Mouse (Mus musculus): ENCODE results near the gene Btbd35f9. TPM values are rescaled to one million over a fixed set of nuclear protein-coding genes. Genes with fewer than 3 reads are reported as not detected.
"Not testable (repeated sequence)": the region's sequence is repeated elsewhere in the genome, so short reads cannot be mapped to it uniquely, and the experiment has no call there.

Gene Btbd35f9
- not detected in 2 replicates for polyA plus RNA-seq (2016; fragmentation: Nextera tagmentation; extraction: Ambion mirVana)

DNA sequence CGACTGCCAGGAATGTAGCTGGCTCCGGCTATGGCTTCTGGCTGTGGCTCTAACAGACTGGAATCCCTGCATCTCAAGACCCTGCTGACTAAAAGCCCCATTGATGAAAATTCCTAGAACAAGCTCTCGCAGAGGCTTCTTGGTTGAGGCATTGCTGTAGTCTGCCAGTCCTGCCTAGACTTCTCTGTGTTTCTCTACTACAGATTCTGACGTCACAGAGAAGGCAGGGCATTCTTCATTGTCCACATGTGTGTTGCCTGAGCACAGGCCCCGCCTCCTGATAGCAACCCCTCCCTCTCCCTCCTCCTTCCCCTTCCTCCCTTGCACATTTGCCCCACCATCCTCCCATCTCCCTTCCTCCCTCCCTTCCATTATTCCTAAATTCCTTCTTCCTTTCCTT lies at the start of gene Btbd35f9:
TSS of gene Btbd35f9 (minus strand) at position 101 of the 400 bp plus-strand sequence.
- not testable (repeated sequence) for H3K36me3 ChIP-seq (replicated peaks); DNase-seq (ENCODE audit: low spot score); H3K9me3 ChIP-seq; H3K4me1 ChIP-seq; H3K27me3 ChIP-seq (replicated peaks; ENCODE audit: low read depth, poor library complexity, severe bottlenecking); H3K27ac ChIP-seq (replicated peaks); H3K4me3 ChIP-seq
- WGBS: no CpG with 5 or more reads among the region's 5 CpGs

Other genes starting within 250 kb of the Btbd35f9 start
- not detected in 2 replicates for gene Btbd35f6, start 205.0 kb downstream of the Btbd35f9 start, polyA plus RNA-seq (2016; fragmentation: Nextera tagmentation; extraction: Ambion mirVana)
- not detected in 2 replicates for gene Gm21870, start 174.7 kb downstream of the Btbd35f9 start, polyA plus RNA-seq (2016; fragmentation: Nextera tagmentation; extraction: Ambion mirVana)
- gene Spin2g, start 77.2 kb upstream of the Btbd35f9 start, polyA plus RNA-seq (2016; fragmentation: Nextera tagmentation; extraction: Ambion mirVana): not detected in 2 replicates

All from embryonic facial prominence, embryonic 10.5 days (tissue).